Mouse (Mus musculus) neural tube, embryonic 10.5 days (tissue): ENCODE measurements at regions not wholly inside any gene's neighbourhood (a gene's known extent, or its start where the extent isn't known, plus 50 kb on each side); places are given as distances from the start of the nearest gene placed in this dataset.
"Not testable (repeated sequence)": the region's sequence is repeated elsewhere in the genome, so short reads cannot be mapped to it uniquely, and the experiment has no call there.

Experiments
- DNase-seq: peaks from one replicate; pipeline ENCODE4 v3.0.0-alpha.2; 2017; ENCODE audit warnings: low spot score; ENCODE audit errors: extremely low spot score

- no peak for DNase-seq
Measured at GRCm38 (mm10) chr12:39604723-39605122, 433.1 kb downstream of the Arl4a start.

GRCm38 (mm10) chr12:39594726-39595125, 443.1 kb downstream of the Arl4a start:
- no peak for DNase-seq

GRCm38 (mm10) chr12:39593781-39594180, 444.0 kb downstream of the Arl4a start:
- not testable (repeated sequence) for DNase-seq

GRCm38 (mm10) chr12:39587204-39587909, 450.5 kb downstream of the Arl4a start:
- DNase-seq: no peak

GRCm38 (mm10) chr12:39586163-39586562, 451.7 kb downstream of the Arl4a start:
- no peak for DNase-seq

- DNase-seq: no peak
Measured at GRCm38 (mm10) chr12:39577610-39578009, 460.2 kb downstream of the Arl4a start.

GRCm38 (mm10) chr12:39572802-39573201, 465.0 kb downstream of the Arl4a start:
- DNase-seq: no peak

- DNase-seq: no peak
Measured at GRCm38 (mm10) chr12:39572147-39572546, 465.7 kb downstream of the Arl4a start.

GRCm38 (mm10) chr12:39560734-39561446, 476.9 kb downstream of the Arl4a start:
- DNase-seq: no peak

- DNase-seq: no peak
Measured at GRCm38 (mm10) chr12:39558491-39558890, 479.3 kb downstream of the Arl4a start.

- DNase-seq: no peak
Measured at GRCm38 (mm10) chr12:39536326-39536725, 501.5 kb downstream of the Arl4a start.

- DNase-seq: no peak
Measured at GRCm38 (mm10) chr12:39528121-39528520, 509.7 kb downstream of the Arl4a start.

GRCm38 (mm10) chr12:39527216-39527600, 510.6 kb downstream of the Arl4a start:
- no peak for DNase-seq

GRCm38 (mm10) chr12:39526535-39527215, 511.1 kb downstream of the Arl4a start:
- DNase-seq: no peak

GRCm38 (mm10) chr12:39515690-39516089, 522.1 kb downstream of the Arl4a start:
- DNase-seq: no peak

- DNase-seq: no peak
Measured at GRCm38 (mm10) chr12:39510855-39511254, 527.0 kb downstream of the Arl4a start.

- DNase-seq: peak; percentile 52
Measured at GRCm38 (mm10) chr12:39510073-39510812, 527.6 kb downstream of the Arl4a start.

- no peak for DNase-seq
Measured at GRCm38 (mm10) chr12:39496203-39496602, 541.6 kb downstream of the Arl4a start.

GRCm38 (mm10) chr12:39493578-39494218, 544.1 kb downstream of the Arl4a start:
- DNase-seq: no peak

GRCm38 (mm10) chr12:39493114-39493513, 544.7 kb downstream of the Arl4a start:
- DNase-seq: no peak

- no peak for DNase-seq
Measured at GRCm38 (mm10) chr12:39472984-39473383, 564.8 kb downstream of the Arl4a start.
